Mouse (Mus musculus) hindbrain, postnatal 0 days (tissue): ENCODE results near the gene Ints6. TPM values are rescaled to one million over a fixed set of nuclear protein-coding genes. Genes with fewer than 3 reads are reported as not detected.

ENCODE experiments used
- ATAC-seq: fragments of 200-750 bp; cut with Nextera tagmentation; 2 replicates; pipeline ENCODE4 v1.8.0; 2017; ENCODE audit warnings: mild to moderate bottlenecking, moderate TSS enrichment, moderate library complexity
- DNase-seq: peaks from one replicate; pipeline ENCODE4 v3.0.0-alpha.2; 2015; ENCODE audit warnings: low spot score
- H3K27ac ChIP-seq: fragments of 300-500 bp; sonication (generic); 2 replicates; pipeline ENCODE4 v1.5.1; 2014; ENCODE audit warnings: mild to moderate bottlenecking
- H3K27me3 ChIP-seq: fragments of 300-500 bp; sonication (generic); 2 replicates; pipeline ENCODE4 v1.6.1; 2014; ENCODE audit warnings: low read length, mixed read lengths; ENCODE audit not compliant: insufficient read depth
- H3K36me3 ChIP-seq: fragments of 300-500 bp; sonication (generic); 2 replicates; pipeline ENCODE4 v1.6.1; 2014; ENCODE audit warnings: low read length, mixed read lengths; ENCODE audit not compliant: insufficient read depth
- H3K4me1 ChIP-seq: fragments of 300-500 bp; sonication (generic); 2 replicates; pipeline ENCODE4 v1.6.1; 2014; ENCODE audit warnings: antibody characterized with exemption, low read length, mixed read lengths; ENCODE audit not compliant: insufficient read depth
- H3K4me2 ChIP-seq: fragments of 300-500 bp; sonication (generic); 2 replicates; pipeline ENCODE4 v1.6.1; 2014; ENCODE audit warnings: low read depth, mild to moderate bottlenecking, low read length, moderate library complexity, mixed read lengths
- H3K4me3 ChIP-seq: fragments of 300-500 bp; sonication (generic); 2 replicates; pipeline ENCODE4 v1.5.1; 2014; ENCODE audit warnings: low read length
- H3K9ac ChIP-seq: fragments of 300-500 bp; sonication (generic); replicated peaks from 2 replicates; pipeline ENCODE4 v1.6.1; 2014; ENCODE audit warnings: mild to moderate bottlenecking, low read length, moderate library complexity, mixed read lengths
- H3K9me3 ChIP-seq: fragments of 300-500 bp; sonication (generic); 2 replicates; pipeline ENCODE4 v1.6.1; 2016; ENCODE audit warnings: low read length, mixed read lengths
- CTCF ChIP-seq: IDR thresholded peaks from 2 replicates; pipeline ENCODE4 v1.5.1; 2016; ENCODE audit warnings: antibody characterized with exemption, control low read depth, low read depth
- WGBS: fragments of 180-500 bp; shearing (Covaris S2); extraction: QIAGEN DNeasy Blood & Tissue Kit; methylation state at CpG from one replicate; pipeline ENCODE4 v1.1.7; 2014; 5-methylcytosine and 5-hydroxymethylcytosine counted together
- polyA plus RNA-seq: library from polyadenylated mRNA; unstranded; fragments of >200 nt; fragmentation: Nextera tagmentation; extraction: Ambion mirVana; gene quantifications from 2 replicates; pipeline ENCODE4 v1.2.1, GENCODE M21; 2015
- total RNA-seq: library from RNA; depleted of rRNA; stranded (reverse); fragments of >200 nt; gene quantifications from 2 replicates; pipeline ENCODE4 v1.2.3, GENCODE M21; 2014

Gene Ints6
- total and polyA plus RNA-seq, 2 experiments from 2014 or later, result 7.5 to 26.3 TPM

DNA sequence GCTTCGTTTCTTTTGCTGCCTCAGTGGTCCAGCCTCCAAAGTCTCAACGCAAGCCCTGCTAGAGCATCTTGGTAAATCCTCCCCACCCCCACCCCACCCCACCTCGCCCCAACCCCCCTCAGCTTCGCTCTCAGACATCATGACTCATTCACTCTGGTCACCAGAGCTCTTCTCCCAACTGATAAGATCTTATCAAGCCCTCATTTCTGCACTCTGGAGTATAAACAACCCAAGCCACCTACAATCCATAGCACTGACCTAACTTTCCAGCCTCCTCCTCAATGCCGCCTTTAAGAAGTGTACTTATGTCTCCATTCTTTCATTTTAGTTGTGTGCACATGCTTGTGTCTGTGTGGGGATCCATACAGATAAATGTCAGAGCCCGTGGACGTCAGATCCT lies 34.8 kb upstream of the Ints6 start:
- no peak for DNase-seq
- Histone ChIP-seq H3K9ac (no peak overlapping the region), H3K4me2 (no peak overlapping the region), H3K27ac (no peak overlapping the region), H3K4me3 (no peak overlapping the region), H3K4me1 (no peaks in the 10 kb centered on the region), H3K9me3 (no peaks in the 10 kb centered on the region), H3K36me3 (no peaks in the 10 kb centered on the region), H3K27me3 (no peaks in the 10 kb centered on the region)
- no peak for TF ChIP-seq CTCF
- no peak for ATAC-seq
- 83% methylated on average over 7 of the region's 7 CpGs for WGBS

DNA sequence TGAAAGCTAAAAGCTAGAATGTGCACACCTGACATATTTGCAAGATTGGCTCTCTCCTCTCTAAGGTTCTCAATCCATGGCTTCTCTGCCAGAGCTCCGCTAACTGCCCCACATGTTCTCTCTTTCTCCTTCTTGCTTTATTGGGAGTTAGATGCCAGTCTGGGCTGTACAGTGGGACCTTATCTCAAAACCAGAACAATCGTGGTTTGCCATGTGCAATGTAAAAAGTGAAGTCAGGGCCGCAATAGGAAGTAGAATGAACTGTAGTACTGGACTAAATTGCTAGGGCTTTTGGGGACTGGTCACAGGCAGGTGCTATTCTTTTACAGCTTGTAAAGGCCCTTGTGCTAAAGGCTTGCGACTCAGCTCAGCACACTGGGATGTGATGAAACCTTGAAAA lies 28.3 kb upstream of the Ints6 start:
- no peaks in the 10 kb centered on the region for H3K9me3 ChIP-seq
- H3K27ac ChIP-seq, result no peak overlapping the region
- H3K9ac ChIP-seq, result no peak overlapping the region
- TF ChIP-seq CTCF, result no peak
- no peaks in the 10 kb centered on the region for H3K36me3 ChIP-seq
- DNase-seq (no peak), ATAC-seq (no peak)
- 66% methylated on average over 4 of the region's 4 CpGs for WGBS
- H3K27me3 ChIP-seq, result no peaks in the 10 kb centered on the region
- H3K4me3 ChIP-seq, result no peak overlapping the region
- H3K4me1 ChIP-seq, result no peaks in the 10 kb centered on the region
- H3K4me2 ChIP-seq, result no peak overlapping the region

DNA sequence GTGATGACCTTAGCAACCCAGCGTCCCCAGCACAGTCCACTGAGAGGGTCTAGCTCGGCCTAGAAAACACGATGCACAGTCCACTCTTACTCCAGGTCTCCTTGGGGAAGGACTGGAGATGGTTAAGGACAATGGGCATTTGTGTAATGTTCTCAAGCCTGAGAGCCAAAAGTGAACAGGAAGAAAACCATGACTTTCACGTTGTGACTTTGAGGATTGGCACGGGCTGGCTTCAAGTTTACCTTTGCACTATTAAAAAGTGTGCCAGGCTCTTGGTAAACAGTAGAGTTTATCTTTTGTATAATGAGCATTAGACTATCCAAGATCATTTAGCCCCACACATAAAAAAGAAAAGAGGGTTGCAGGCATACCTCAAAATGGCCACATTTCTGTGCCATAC lies 22.0 kb upstream of the Ints6 start:
- H3K36me3 ChIP-seq, result no peaks in the 10 kb centered on the region
- no peak for TF ChIP-seq CTCF
- 86% methylated on average over 5 of the region's 5 CpGs for WGBS
- no peak overlapping the region for H3K27ac ChIP-seq
- H3K4me2 ChIP-seq, result no peak overlapping the region
- H3K9me3 ChIP-seq, result no peaks in the 10 kb centered on the region
- no peak for ATAC-seq
- DNase-seq, result no peak
- H3K4me3 ChIP-seq, result no peak overlapping the region
- no peaks in the 10 kb centered on the region for H3K4me1 ChIP-seq
- no peaks in the 10 kb centered on the region for H3K27me3 ChIP-seq
- H3K9ac ChIP-seq, result no peak overlapping the region

DNA sequence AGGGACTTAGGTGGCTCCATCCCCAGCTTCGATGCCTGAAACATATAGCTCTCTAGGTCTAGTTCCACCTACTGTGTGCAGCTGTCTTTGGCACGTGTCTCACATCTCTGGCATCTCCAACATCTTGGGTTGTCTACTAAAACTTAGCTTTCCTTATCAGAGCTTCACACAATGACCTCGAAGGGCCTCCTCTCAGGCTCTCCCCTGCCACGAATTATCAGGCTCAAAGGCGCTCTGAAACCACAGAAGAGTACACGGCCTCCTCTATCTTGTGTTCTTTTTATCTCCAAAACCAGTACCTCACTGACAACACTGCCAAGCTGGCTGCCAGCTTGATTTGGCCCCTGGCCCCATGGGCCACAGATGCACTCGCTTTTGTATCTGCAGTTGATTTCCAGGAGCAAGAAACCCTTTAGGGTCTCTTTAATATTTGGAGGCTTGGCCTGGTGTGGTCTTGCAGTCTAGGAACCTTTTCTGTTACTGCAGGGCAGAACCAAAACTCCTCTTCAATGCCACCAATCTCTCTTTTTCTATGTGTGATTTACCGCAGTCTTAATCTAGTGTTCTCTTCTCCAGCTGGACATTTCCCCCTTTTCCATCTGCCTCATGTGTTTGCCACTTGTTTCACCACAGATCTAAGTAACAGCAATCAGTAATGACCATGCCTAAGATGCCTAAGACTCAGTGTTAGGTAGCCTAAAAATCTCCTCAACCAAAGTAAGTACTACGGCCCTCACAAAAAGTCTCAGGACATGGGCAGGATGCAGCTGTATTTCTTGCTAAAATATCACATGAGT lies 19.7 kb upstream of the Ints6 start:
- DNase-seq (no peak), ATAC-seq (no peak)
- Histone ChIP-seq H3K27me3 (no peaks in the 10 kb centered on the region), H3K9me3 (no peaks in the 10 kb centered on the region), H3K9ac (no peak overlapping the region), H3K27ac (no peak overlapping the region), H3K4me2 (no peak overlapping the region), H3K4me3 (no peak overlapping the region), H3K36me3 (no peaks in the 10 kb centered on the region), H3K4me1 (no peaks in the 10 kb centered on the region)
- TF ChIP-seq CTCF, result no peak
- 85% methylated on average over 9 of the region's 9 CpGs for WGBS

DNA sequence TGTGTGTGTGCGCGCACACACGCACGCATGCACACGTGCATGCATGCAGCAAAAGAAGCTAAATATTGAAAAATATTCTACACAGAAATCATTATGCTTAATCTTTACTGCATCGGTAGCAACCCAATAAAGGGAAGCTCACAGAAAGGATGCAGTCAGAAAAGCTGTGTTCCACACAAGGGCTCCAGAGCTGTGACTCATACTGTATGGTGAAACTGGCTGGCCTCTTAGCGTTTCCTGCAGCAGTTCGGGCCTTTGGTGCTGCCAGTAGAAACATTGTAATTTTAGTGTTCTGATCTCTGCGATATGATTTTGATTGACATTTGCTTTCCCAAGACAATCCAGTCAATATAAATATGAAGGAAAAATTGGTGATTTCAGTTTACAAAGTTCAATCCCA lies 17.1 kb upstream of the Ints6 start:
- ATAC-seq (no peak), DNase-seq (no peak)
- Histone ChIP-seq H3K9ac (no peak overlapping the region), H3K9me3 (no peaks in the 10 kb centered on the region), H3K36me3 (no peaks in the 10 kb centered on the region), H3K4me1 (no peaks in the 10 kb centered on the region), H3K4me2 (no peak overlapping the region), H3K4me3 (no peak overlapping the region), H3K27me3 (no peaks in the 10 kb centered on the region), H3K27ac (no peak overlapping the region)
- TF ChIP-seq CTCF, result no peak
- 91% methylated on average over 9 of the region's 9 CpGs for WGBS

DNA sequence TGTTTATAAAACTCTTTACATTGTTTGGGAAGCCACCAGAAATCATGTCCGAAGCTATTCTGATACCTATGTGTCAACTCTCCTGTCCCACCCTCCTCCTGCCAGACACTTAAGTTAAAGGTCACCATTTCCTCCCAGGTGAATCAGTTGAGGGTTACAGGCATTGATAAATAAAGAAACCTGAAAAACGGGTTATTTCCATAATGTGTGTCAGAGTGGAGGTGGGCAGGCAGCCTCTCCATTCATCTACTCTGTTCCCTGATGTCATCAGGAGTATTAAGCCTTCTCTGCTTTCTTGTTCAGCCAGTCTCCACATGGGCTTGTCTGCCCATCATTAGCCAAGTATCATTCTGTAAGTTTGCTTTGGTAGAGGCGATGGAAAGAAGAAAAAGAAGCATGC lies 14.1 kb upstream of the Ints6 start:
- Histone ChIP-seq H3K9me3 (no peaks in the 10 kb centered on the region), H3K4me3 (no peak overlapping the region), H3K27me3 (no peaks in the 10 kb centered on the region), H3K9ac (no peak overlapping the region), H3K27ac (no peak overlapping the region), H3K4me1 (no peaks in the 10 kb centered on the region), H3K4me2 (no peak overlapping the region), H3K36me3 (no peaks in the 10 kb centered on the region)
- no peak for DNase-seq
- WGBS, result 88% methylated on average over 3 of the region's 3 CpGs
- no peak for TF ChIP-seq CTCF
- no peak for ATAC-seq

DNA sequence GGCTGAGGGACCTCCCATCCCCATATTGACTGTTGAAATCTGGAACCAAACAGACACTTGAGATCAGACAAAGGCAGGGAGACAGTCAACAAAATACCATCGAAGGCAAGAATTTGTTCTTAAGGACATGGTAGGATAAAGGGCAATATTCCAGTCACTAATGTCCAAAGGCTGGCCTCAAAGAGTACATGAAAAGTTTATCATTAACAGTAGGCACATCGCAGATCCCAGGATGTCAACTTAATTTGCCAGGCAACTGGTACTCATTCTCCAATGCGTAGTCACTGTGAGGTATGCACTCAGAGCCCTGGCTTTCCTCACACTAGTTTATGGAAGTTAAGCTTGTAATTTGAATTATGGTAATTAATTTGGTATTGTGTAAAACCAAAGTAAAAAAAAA lies 13.3 kb upstream of the Ints6 start:
- no peak for DNase-seq
- Histone ChIP-seq H3K36me3 (no peaks in the 10 kb centered on the region), H3K27ac (no peak overlapping the region), H3K9ac (no peak overlapping the region), H3K9me3 (no peaks in the 10 kb centered on the region), H3K4me1 (no peaks in the 10 kb centered on the region), H3K27me3 (no peaks in the 10 kb centered on the region), H3K4me2 (no peak overlapping the region), H3K4me3 (no peak overlapping the region)
- WGBS, result 94% methylated on average over 3 of the region's 3 CpGs
- ATAC-seq, result no peak
- no peak for TF ChIP-seq CTCF
